Mouse (Mus musculus) telencephalon, adult 2 months (tissue): ENCODE measurements around the gene B3gat3.

Experiments used
- DNase-seq: peaks from one replicate; pipeline ENCODE4 v3.0.0-alpha.2; 2011; ENCODE audit warnings: low read depth, low spot score

Gene B3gat3

DNA sequence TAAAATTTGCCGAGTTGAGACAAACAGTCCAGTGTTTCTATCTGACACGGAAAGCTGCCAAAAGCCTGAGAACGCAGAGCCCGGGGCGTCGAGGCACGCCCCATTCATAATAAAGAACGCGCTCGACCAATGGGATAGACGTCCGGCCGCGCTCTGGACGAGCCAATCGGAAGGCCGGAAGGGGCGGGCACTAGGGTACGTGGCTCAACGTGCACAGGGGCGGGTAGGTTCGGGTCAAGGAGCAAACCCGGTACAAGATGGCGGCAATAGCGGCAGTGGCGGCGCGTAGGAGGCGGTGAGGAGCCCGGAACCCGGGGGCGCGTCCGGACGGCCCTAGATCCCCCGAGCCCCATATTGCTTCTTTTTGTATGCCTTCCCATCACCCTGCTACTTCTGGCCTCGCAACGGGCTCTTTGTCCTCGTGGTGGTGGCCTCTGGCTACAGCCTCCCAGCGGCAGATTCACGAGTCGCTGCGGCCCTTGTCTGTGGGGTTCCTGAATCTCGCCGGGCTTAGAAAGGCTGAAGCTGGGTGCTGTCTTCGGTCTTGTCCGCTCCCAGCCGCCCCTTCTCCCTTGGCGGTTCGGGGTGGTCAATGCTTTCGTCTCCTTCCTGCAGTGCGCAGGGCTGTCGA, 22.2 kb upstream of the B3gat3 start, which contains the start of gene Ganab:
Gene Ganab, plus strand, starts transcription at position 207 of the 631 bp plus-strand sequence.
- peak; percentile 92 for DNase-seq

DNA sequence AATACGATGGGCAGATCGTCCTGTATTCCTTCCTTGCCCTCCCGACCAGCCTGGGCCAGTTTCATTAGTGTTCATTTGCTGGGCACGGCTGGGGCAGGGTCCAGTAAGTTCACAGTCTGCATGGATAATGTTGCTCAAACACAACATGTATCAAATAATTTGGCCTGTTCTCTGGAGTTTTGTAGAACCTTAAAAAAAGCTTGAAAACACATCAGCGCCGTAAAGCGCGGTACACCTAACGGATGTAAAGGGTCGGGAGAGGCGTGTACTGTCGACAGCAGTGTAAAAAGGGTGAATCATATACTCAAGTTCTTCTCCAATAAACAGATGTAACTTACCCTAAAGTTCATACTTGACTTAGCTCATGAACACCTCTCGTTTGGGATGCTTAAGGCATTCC, 21.6 kb upstream of the B3gat3 start:
- no peak for DNase-seq

DNA sequence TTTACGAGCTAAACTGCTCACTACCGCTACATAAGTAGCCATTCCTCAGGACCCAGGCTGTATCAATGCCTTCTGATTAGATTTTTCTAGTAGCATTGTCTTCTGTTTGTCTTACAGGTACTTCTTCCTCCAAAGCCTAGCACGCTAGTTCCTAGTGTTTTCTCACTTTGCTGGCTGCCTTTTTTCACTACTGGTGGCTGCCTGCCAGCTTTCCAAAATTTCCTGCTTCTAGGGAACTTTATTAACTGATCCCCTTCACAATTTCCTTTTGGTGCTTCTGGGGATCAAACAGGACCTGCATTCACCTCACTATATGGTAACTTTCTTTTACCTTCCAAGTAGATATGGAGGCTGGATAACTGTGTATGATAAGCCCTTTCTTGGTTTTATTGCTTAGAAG, 21.1 kb upstream of the B3gat3 start:
- no peak for DNase-seq

DNA sequence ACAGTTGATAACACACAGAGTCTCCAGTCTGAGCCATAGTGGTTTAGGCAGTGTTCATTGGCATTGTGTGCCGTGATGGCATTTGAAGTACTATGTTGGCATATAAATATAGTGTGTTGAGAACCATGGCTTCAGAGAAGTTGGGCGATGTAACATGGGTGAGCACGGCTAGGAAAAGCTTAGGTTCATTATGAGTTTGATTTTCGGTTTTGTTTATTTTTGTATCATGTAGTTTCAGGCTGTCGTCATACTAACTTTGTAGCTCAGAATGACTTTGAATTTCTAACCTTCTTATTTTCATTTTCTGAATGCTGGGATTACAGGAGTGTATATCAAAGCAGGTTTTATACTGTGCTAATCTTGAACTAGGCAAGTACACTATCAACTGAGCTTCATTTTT, 16.8 kb upstream of the B3gat3 start:
- DNase-seq: no peak

DNA sequence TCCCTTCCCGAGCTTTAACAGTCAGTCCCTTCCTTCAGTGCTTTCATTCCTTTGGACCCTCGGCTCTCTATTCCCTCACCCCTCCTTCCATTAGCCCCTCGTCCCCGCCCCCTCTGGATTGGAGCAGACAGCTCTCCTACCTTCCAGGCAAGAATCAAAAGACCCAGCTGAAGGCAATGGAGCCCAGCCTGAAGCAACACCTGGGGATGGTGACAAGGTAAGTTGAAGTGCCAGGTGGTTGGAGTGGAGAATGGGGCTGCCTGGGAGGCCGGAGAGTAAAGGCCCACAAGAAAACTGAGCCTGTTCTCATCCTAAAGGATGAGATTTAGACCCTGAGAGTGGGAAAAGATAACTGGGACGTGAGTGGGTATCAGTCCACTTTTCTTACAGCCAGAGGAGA, 11.6 kb upstream of the B3gat3 start:
- DNase-seq: no peak

DNA sequence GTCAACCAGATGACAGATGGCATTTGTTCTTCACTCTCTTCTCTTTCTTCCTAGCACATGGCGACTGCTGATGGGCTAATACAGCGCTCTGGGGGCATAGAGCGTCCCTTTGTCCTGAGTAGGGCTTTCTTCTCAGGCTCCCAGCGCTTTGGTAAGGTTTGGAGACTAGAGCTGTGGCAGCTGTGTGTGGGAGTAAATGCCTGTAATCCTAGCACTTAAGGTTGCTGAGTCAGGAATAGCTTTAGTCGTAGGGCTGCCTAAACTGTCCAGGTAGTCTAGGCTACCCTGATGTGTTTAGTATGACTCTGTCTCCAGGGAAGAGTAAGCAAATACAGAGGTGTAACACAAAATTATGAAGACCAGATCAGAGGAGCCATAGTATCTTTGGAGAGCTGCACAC, 8.4 kb upstream of the B3gat3 start:
- DNase-seq: no peak

DNA sequence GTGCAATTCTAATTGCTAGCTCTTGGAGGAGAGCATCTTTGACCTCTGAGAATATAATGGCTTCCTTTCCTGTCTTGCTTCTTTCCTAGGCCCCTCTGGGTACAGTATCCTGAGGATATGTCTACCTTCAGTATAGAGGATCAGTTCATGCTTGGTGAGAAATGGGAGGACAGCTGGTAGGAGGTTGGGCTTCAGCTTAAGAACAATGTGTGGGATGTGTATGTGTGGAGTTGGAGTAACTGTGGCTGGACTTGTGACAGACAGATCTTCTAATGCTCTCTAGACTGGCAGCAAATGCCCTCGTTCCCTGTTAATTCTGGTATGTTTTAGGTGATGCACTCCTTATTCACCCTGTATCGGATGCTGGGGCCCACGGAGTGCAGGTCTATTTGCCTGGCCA, 6.0 kb upstream of the B3gat3 start:
- no peak for DNase-seq

DNA sequence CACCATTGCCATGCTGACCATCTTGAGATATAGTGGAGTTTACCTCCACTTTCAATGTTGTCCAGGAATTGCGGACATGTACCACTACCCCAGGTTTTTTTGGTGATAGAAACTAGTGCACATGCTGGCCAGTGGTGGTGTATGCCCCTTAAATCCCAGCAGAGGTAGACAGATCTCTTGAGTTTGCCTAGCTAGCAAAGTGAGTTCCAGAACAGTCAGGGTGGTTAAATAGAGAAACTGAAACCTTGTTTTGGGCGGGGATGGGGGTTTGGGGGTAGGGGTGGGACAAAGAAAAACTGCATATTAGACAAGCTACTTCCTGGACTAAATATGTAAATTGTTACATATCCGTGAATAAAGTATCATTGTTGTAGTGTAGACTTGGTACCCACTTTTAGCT, 1.2 kb upstream of the B3gat3 start:
- no peak for DNase-seq

DNA sequence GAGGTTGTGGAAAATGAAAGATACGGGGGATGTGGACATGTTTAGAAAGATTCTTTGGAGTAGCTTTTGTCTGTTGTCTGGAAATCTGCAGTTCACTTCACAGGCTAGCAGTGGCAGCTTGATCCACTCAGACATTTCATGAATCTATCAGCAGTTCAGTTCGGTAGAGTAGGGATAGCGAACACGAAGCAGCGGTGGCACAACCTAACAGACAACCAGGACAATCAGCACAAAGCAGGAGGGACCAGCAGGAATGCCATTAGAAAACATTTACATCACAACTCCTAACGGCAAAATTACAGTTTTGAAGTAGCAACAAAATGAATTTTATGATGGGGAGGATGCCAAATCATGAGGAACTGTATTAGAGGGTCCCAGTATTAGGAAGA, 496 bp upstream of the B3gat3 start:
- no peak for DNase-seq

DNA sequence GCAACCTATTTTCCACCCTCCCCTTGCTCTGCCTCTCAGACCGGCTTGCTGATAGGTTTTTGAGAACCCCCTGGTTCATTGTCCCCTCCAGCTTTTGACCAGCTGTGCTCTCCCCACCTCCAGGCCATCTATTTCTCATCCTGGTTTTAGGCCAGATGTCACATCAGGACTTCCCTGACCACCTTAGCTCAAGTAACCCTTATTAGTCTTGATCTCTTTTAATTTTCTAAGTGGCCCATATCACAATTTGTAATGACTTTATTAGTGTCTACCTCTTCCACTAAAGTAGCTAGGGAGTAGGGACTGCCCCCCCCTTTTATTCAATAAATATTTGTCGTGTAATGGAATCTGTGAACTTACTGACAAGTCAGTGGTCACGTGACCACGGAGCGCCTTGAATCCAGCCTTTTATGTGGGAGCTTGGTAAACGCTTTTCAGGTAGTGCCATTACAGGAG, 690 bp downstream of the B3gat3 start:
- no peak for DNase-seq

DNA sequence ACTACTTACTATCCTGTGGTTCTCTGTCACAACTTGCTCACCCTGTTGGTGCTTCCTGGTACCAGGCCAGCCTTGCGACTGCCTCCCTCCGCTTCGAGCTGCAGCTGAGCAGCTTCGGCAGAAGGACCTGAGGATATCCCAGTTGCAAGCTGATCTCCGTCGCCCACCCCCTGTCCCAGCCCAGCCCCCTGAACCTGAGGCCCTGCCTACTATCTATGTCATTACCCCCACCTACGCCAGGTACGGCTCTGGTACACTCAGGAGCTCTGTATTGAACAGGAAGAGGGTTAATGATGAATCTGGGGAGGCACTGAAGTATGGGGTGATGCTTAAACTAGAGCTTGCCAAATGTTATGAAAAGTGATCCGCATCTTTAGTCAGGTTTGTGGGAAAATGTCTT, 1.6 kb downstream of the B3gat3 start:
- no peak for DNase-seq

DNA sequence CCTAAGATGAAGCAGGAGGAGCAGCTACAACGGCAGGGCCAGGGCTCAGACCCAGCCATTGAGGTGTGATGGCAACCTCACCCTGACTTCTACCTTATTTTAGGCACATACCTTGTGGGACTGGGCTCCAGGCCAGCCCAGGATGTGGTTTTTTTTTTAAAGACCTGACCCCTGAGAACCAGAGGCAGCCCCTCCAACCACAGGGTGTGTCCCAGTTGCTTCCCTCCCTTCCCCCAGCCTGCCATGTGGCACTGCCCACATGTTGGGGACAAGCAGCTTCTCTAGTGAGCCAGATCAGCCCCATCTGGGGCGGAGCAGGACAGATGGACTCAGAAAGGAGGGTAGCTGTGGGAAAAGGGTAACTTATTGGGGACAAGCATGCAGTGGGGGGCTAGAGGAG, 6.6 kb downstream of the B3gat3 start:
- no peak for DNase-seq

DNA sequence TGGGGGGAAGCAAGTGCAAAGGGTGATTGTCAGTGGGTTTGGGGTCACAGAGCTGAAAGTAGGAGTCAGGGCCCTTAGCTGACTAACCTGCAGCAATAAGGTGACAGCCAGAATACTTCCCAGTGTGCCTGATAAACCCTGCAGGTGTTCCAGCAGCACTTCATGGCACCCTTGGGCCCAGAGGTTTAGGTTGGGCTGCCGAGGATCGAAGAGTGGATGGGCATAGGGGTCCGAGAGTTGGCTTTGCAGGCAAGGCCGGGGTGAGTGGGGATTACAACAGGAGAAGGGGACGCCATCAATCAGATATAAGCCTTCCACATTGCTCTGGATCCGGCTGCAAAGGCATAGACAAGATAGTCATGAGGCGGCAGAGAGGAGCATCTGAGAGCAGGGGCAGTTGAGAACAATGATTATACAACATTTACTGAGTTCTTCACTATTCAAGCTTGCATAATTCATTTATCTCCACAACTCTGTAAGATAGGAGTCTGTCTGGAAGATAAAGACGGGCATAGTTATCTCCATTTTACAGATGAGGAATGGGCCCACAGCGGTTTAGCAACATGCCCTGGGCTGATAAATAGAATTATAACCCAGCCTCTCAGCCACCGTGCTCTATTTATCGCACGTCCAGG, 7.8 kb downstream of the B3gat3 start:
- no peak for DNase-seq

DNA sequence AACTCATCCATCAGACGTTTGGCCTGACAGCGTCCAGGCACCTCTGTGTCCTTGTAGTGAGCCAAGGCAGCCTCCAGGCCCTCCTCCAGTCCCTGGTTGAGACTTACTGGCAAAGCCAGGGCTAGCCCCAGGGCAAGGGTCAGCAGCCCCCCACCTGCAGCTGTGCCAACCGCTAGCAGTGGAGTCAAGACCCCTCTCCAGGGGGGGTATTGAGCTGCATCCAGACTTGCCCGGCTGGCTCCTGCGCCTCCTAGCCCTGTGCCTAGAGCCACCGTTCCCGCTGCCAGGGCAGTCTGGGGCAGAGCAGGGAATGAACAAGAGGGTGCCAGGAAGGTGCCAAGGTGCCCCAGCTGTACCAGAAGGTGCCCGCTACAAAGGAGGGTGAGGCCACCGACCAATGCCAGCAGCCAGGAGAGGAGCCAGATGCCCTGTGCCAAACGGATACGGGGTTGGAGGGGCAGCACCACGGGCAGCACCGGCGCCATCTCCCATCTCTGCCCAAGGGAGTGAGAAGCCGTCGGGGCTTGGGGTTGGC, 8.6 kb downstream of the B3gat3 start:
- no peak for DNase-seq

DNA sequence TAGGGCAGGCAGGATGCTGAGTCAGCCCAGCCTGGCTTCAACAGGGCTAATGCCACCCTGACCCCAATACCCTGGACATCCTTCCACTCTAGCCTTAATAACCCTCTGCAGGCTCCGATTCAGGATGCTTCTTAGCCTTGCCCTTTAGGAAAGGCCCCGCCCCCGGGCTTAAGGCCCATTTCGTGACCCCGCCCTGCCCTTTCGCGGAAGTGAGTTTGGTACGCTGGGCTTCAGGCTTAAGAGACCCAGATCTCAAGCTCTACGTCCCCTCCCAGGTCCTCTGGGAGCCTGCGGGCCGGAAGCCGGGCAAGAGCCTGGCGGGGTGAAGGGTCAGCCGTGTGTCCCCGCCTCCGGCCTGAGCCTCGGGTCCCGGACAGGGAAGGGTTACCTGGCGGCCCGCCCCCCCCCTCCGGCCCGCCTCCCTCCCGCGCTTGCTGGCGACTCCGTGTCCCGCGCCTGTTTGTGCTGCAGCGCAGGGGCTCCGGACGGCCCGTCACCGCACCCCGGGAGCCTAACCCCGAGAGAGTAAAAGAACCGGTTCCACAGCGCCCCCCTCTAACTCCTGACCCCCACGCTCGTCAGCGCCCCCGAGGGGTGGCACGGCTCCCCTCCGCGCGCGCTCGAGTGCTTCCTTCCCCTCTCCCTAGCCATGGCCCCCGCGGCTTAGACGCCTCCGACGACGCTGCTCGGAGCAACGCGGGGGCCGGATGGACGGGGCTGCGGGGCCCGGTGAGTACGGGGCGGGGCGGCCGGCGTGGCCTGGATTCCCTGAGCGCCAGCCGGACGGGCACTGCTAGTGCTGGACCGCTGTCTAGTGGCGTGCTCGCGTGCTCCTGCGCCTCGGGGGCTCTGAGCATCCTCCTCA, 9.3 kb downstream of the B3gat3 start, which contains the start of the genes Rom1 and Eml3:
Gene Rom1, minus strand, starts transcription at position 133 of the 865 bp plus-strand sequence.
Gene Eml3, plus strand, starts transcription at position 329 of the 865 bp plus-strand sequence.
- DNase-seq: no peak

DNA sequence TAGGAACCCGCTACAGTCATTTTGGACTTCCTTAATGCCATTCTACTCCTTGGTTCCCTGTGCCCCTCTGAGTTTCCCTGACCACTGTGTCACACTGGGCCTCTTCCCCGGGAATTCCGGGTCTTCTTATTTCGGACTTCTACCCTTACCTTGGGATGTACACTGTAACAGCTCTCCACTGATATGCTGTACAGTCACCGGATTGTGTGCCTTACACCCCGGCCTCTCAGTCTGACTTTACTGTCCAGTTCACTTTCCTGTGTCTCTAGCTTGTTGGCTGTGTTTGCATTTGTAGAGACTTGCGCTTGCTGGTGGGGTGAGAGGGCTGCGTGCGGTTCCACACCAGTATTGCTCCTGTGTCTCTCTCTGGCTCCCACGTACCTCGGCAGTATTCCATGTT, 9.9 kb downstream of the B3gat3 start:
- no peak for DNase-seq

DNA sequence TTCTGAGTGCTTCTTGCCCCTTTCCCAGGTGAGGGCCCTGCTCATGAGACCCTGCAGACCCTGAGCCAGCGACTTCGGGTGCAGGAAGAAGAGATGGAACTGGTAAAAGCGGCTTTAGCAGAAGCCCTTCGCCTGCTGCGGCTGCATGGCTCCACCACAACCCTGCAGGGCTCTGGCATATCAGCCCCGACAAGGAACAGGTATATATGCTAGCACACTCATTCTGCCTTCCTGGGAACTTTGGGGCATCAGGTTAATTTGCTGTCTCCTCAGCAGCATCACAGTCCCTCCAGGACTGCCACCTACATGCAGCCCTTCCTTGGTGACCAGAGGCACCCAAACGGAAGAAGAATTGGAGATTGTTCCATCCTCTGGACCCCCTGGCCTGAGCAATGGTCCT, 10.6 kb downstream of the B3gat3 start:
- DNase-seq: no peak

DNA sequence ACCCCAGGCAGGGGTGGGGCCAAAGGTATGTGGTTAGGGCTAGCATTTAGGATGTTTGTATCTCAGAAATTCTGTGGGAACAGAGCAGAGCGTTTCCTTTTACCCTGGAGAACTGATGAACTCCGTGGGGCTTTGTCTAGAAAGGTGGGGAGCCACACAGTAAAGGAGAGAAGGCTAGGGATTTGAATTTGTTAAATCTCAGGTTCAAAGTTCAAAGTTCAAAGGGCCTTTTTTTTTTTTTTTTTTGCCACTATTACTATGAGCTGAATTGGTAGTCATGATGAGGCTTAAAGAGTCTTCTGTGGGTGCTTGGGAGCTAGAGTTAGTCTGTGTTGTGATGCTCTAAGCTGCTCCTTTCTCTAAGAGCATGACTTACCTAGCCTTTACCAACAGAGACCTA, 16.6 kb downstream of the B3gat3 start:
- no peak for DNase-seq

DNA sequence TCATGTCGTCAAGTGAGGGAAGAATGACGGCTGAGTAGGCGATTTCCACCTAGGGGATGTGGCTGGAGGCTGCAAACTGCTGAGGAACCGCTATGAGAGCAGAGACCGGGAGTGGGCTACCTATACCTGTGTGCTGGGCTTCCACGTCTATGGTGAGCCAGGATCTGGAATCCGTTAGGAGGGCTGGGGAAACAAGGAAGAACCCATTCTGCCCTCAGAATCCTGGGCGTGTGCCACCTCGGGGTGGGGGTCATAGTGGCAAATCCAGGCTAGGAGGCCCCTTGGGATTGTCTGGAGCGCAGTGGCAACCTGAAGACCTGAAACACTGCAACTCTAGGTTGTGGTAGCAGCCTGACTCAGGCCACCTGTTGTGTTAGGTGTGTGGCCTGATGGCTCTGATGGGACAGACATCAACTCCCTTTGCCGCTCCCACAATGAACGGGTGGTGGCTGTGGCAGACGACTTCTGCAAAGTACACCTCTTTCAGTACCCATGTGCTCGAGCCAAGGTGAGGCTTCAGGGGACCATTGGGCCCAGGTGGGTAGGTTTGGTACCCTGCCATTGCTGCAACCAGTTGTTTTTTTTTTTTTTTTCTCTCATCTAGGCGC, 20.5 kb downstream of the B3gat3 start:
- DNase-seq: no peak

DNA sequence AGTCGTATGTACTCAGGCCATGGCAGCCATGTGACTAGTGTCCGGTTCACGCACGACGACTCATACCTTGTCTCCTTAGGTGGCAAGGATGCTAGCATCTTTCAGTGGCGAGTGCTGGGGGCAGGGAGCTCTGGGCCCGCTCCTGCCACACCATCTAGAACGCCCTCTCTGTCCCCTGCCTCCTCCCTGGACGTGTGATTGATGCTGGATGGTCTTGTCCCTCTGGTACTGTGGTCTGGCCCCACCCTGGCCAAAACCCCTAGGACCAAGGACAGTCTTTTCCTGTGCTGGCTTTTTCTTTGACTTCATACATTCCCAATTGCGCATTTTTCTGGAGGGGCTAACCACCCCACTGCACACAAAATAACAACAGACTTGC, 21.0 kb downstream of the B3gat3 start:
- no peak for DNase-seq

DNA sequence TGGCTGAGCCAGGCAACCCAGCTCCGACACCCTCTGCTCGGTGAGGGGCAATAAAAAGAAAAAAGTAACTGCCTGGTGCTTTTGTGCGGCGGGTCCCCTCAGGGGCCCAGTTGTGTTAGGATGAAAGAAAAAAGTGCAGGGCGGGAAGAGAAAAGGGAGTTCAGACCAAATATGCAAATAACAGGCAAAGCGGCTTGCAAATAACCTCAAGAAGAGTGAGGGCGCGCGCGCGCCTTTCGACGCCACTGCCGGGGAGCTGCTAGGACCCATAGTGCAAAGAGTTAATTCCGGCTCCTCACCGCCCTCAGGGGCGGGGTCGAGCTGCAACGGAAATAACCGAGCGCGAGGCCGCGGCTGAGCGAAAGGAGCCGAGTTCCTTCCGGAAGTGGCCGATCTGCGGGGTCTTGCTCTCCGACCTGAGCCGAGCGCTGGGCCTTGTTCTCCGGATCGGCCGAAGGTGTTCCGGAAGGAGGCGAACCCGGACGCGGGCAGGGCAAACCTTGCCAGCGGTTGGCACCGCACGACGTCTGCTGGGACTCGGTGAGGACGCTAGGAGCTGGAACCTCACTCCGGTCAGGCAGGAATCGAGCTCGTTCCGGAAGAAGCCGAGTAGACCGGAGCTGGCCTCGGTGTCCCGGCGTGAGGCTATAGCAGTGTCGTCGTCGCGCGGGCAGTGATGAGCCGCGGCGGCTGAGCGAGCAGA, 21.5 kb downstream of the B3gat3 start, which contains the start of gene Mta2:
Gene Mta2, plus strand, starts transcription at position 361 of the 703 bp plus-strand sequence.
- DNase-seq: peak; percentile 92
